ENCODE assay signal across 8 mouse cellular contexts in genomic region chr7:132736099-132736862, GRCm38 (mm10).
DNase-seq lines count a peak whose midpoint lies in the region; ATAC-seq lines count a peak whose summit lies in the region.

No protein-coding gene starts in this region.

- intact Hi-C loops in left cerebral cortex, postnatal 36 days (cut with DNase I) = no loop called here

- WGBS in embryonic facial prominence, embryonic 11.5 days = 59% methylated on average over 17 of the region's 17 CpGs
- WGBS in heart, embryonic 14.5 days = 51% methylated on average over 17 of the region's 17 CpGs

- no peak overlapping the region for H3K4me3 ChIP-seq in embryonic facial prominence, embryonic 11.5 days (ENCODE audit: low read depth, low read length)
- H3K4me3 ChIP-seq in heart, embryonic 14.5 days (ENCODE audit: control insufficient read depth in 1 of 2, insufficient read depth in 1 of 2, low read depth in 1 of 2, low read length in 2 of 2) = no peak overlapping the region

- no peak for ATAC-seq in embryonic facial prominence, embryonic 11.5 days (replicated peaks; ENCODE audit: insufficient number of reproducible peaks, low FRiP score, low TSS enrichment, low read depth)
- ATAC-seq in heart, embryonic 14.5 days (ENCODE audit: insufficient number of reproducible peaks, insufficient read depth, low FRiP score, low read depth) = peak; percentile 16; the same call in 1 of the 2 replicates
- no peak for ATAC-seq in erythroblast, adult 5-6 weeks (replicated peaks; ENCODE audit: low FRiP score, poor library complexity, severe bottlenecking)

- H3K27ac ChIP-seq in embryonic facial prominence, embryonic 11.5 days (replicated peaks; ENCODE audit: low read depth, low read length) = no peak overlapping the region
- H3K27ac ChIP-seq in heart, embryonic 14.5 days (replicated peaks in 1 of 2; ENCODE audit: control insufficient read depth in 1 of 2, insufficient read depth in 1 of 2, low read depth in 2 of 2, low read length in 2 of 2) = peak overlapping the region; percentile 66 to 68

- H3K36me3 ChIP-seq in embryonic facial prominence, embryonic 11.5 days (replicated peaks; ENCODE audit: control insufficient read depth, insufficient read depth, low read depth, low read length) = no peaks in the 10 kb centered on the region
- 0 out of 2 replicates have a peak, but pooled peaks cover 9% of the 10 kb centered on the region for H3K36me3 ChIP-seq in heart, embryonic 14.5 days (ENCODE audit: control insufficient read depth, insufficient read depth, low read length)

- H3K4me2 ChIP-seq in embryonic facial prominence, embryonic 11.5 days (ENCODE audit: low read depth, low read length) = no peak overlapping the region
- no peak overlapping the region for H3K4me2 ChIP-seq in heart, embryonic 14.5 days (ENCODE audit: low read length)

- H3K27me3 ChIP-seq in embryonic facial prominence, embryonic 11.5 days (ENCODE audit: control insufficient read depth, insufficient read depth, low read length) = no peaks in the 10 kb centered on the region
- H3K27me3 ChIP-seq in heart, embryonic 14.5 days (ENCODE audit: control insufficient read depth, insufficient read depth, low read length) = no peaks in the 10 kb centered on the region

- peak; percentile 70 for DNase-seq in left cerebral cortex, adult 18-20 months (ENCODE audit: low spot score in 2 of 2)
- no peak for DNase-seq in left cerebral cortex, adult 8-10 months (ENCODE audit: low spot score in 2 of 2)
- DNase-seq in ZHBTc4 (ENCODE audit: low read depth, low spot score) = peak; percentile 90
- DNase-seq in embryonic facial prominence, embryonic 11.5 days (ENCODE audit: low spot score) = peak; percentile 51
- peak; percentile 52 to 70 for DNase-seq in left cerebral cortex, postnatal 36 days (ENCODE audit: low spot score in 2 of 2)
- DNase-seq in mesoderm, embryonic 11.5 days (ENCODE audit: low read depth, low spot score) = peak; percentile 43

- no peak overlapping the region for H3K9ac ChIP-seq in embryonic facial prominence, embryonic 11.5 days (replicated peaks; ENCODE audit: low read length)
- peak overlapping the region; percentile 45; the same call in 1 of the 2 replicates for H3K9ac ChIP-seq in heart, embryonic 14.5 days (ENCODE audit: low read length)

- no peaks in the 10 kb centered on the region for H3K9me3 ChIP-seq in embryonic facial prominence, embryonic 11.5 days (replicated peaks; ENCODE audit: control insufficient read depth, low read length)
- no peaks in the 10 kb centered on the region for H3K9me3 ChIP-seq in heart, embryonic 14.5 days (ENCODE audit: control insufficient read depth, low read length)

- H3K4me1 ChIP-seq in embryonic facial prominence, embryonic 11.5 days (ENCODE audit: control insufficient read depth, insufficient read depth, low read length) = peaks cover 5% of the 10 kb centered on the region; the same call in 1 of the 2 replicates
- H3K4me1 ChIP-seq in heart, embryonic 14.5 days (ENCODE audit: control insufficient read depth in 2 of 2, insufficient read depth in 2 of 2, low read length in 2 of 2) = peaks cover 21 to 45% of the 10 kb centered on the region in 2 experiments

Comparison
In these comparisons a context has a peak if more than half of its experiments do, and no peak if none do; other contexts are left out.
1. DNase-seq: peak in left cerebral cortex, adult 18-20 months (2 of 2), ZHBTc4 (single experiment), embryonic facial prominence, embryonic 11.5 days (single experiment), left cerebral cortex, postnatal 36 days (2 of 2) and mesoderm, embryonic 11.5 days (single experiment); none in left cerebral cortex, adult 8-10 months (0 of 2).